Mouse (Mus musculus) stomach, postnatal 0 days (tissue): ENCODE measurements around the gene Ifi207. TPM values are rescaled to one million over a fixed set of nuclear protein-coding genes. Genes with fewer than 3 reads are reported as not detected.
"Not testable (repeated sequence)": the region's sequence is repeated elsewhere in the genome, so short reads cannot be mapped to it uniquely, and the experiment has no call there.

Source experiments
- ATAC-seq: fragments of 200-750 bp; cut with Nextera tagmentation; 2 replicates; pipeline ENCODE4 v1.8.0; 2017; ENCODE audit not compliant: low FRiP score, low TSS enrichment
- DNase-seq: peaks from one replicate; pipeline ENCODE4 v3.0.0-alpha.2; 2016; ENCODE audit warnings: low spot score
- H3K27ac ChIP-seq: fragments of 300-500 bp; sonication (generic); replicated peaks from 2 replicates; pipeline ENCODE4 v1.5.1; 2014; ENCODE audit warnings: mild to moderate bottlenecking, control low read depth
- H3K27me3 ChIP-seq: fragments of 300-500 bp; sonication (generic); 2 replicates; pipeline ENCODE4 v1.6.1; 2014; ENCODE audit warnings: low read length; ENCODE audit not compliant: control insufficient read depth, insufficient read depth
- H3K36me3 ChIP-seq: fragments of 300-500 bp; sonication (generic); 2 replicates; pipeline ENCODE4 v1.6.1; 2014; ENCODE audit warnings: low read length, mixed read lengths; ENCODE audit not compliant: control insufficient read depth, insufficient read depth
- H3K4me1 ChIP-seq: fragments of 300-500 bp; sonication (generic); replicated peaks from 2 replicates; pipeline ENCODE4 v1.6.1; 2014; ENCODE audit warnings: antibody characterized with exemption; ENCODE audit not compliant: control insufficient read depth, insufficient read depth
- H3K4me2 ChIP-seq: fragments of 300-500 bp; sonication (generic); replicated peaks from 2 replicates; pipeline ENCODE4 v1.6.1; 2014; ENCODE audit warnings: low read depth, mild to moderate bottlenecking, control low read depth, moderate library complexity
- H3K4me3 ChIP-seq: fragments of 300-500 bp; sonication (generic); 2 replicates; pipeline ENCODE4 v1.5.1; 2014; ENCODE audit warnings: low read depth, low read length, control low read depth
- H3K9ac ChIP-seq: fragments of 300-500 bp; sonication (generic); 2 replicates; pipeline ENCODE4 v1.6.1; 2014; ENCODE audit warnings: mild to moderate bottlenecking, low read length, control low read depth, mixed read lengths
- H3K9me3 ChIP-seq: fragments of 300-500 bp; sonication (generic); 2 replicates; pipeline ENCODE4 v1.6.1; 2016; ENCODE audit warnings: low read length; ENCODE audit not compliant: control insufficient read depth
- CTCF ChIP-seq: IDR thresholded peaks from 2 replicates; pipeline ENCODE4 v1.5.1; 2016; ENCODE audit warnings: antibody characterized with exemption, low read depth, mild to moderate bottlenecking, moderate library complexity
- EP300 ChIP-seq: optimal IDR thresholded peaks from 2 replicates; pipeline ENCODE3; 2016; ENCODE audit warnings: antibody characterized with exemption
- WGBS: fragments of 180-500 bp; shearing (Covaris S2); extraction: QIAGEN DNeasy Blood & Tissue Kit; methylation state at CpG from one replicate; pipeline ENCODE4 v1.1.7; 2014; 5-methylcytosine and 5-hydroxymethylcytosine counted together
- polyA plus RNA-seq: library from polyadenylated mRNA; unstranded; fragments of >200 nt; fragmentation: Nextera tagmentation; extraction: Ambion mirVana; gene quantifications from 2 replicates; pipeline ENCODE4 v1.2.1, GENCODE M21; 2015

Ifi207 gene
- 0.59 and 0.85 TPM in 2 replicates for polyA plus RNA-seq

DNA sequence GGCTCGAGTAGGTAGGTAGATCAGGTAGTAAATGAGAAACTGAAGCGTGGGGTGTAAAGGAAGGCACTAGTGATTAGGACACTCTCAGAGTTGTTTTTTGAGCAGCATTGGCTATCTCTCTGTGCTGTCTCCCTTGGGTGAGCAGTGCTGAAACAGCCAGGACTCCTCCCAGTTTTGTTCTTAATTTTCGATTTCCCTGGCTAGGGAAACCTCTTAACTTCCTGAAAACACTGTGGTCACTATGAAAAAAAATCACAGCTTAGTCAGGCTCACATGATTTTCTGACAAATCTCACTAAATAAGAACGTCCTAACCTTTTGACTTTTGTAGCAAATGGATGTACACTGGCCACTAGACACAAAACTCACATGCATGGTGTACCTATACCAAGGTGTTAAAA lies at the start of gene Ifi207:
Gene Ifi207, minus strand, starts transcription at position 92 of the 400 bp plus-strand sequence.
- TF ChIP-seq EP300 (no peak), CTCF (no peak)
- no peak for ATAC-seq
- WGBS, result 70% methylated on average over 4 of the region's 4 CpGs
- Histone ChIP-seq H3K9ac (no peak within 1 kb of the TSS), H3K4me3 (no peak within 1 kb of the TSS), H3K9me3 (no peaks in the 10 kb centered on the region), H3K36me3 (no peaks in the 10 kb centered on the region), H3K27me3 (no peaks in the 10 kb centered on the region), H3K4me2 (no peak within 1 kb of the TSS), H3K27ac (no peak within 1 kb of the TSS), H3K4me1 (no peaks in the 10 kb centered on the region)
- DNase-seq, result no peak

DNA sequence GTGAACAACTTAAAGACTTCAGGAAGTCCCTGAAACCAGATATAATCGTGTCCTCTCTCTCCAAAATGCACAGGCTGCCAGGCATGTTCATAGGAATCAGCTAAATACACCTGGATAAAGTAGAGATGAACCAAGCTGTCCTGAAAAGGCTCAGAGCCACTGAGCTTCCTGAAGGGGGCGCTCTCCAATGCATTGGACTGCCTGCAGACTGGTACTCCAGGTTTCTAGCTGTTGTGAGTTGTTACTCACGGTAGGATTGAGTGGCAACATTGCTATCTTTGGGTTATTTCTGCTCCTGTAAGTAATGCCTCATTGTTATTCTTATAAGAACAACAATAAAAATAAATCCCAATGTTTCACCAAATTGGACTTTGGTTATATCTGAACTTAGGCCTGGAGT lies 31.9 kb upstream of the Ifi207 start:
- WGBS, result 59% methylated on average over 2 of the region's 3 CpGs
- not testable (repeated sequence) for ATAC-seq, H3K4me1 ChIP-seq, H3K27me3 ChIP-seq, H3K27ac ChIP-seq, H3K9ac ChIP-seq, DNase-seq, H3K9me3 ChIP-seq, H3K36me3 ChIP-seq, H3K4me2 ChIP-seq, H3K4me3 ChIP-seq

DNA sequence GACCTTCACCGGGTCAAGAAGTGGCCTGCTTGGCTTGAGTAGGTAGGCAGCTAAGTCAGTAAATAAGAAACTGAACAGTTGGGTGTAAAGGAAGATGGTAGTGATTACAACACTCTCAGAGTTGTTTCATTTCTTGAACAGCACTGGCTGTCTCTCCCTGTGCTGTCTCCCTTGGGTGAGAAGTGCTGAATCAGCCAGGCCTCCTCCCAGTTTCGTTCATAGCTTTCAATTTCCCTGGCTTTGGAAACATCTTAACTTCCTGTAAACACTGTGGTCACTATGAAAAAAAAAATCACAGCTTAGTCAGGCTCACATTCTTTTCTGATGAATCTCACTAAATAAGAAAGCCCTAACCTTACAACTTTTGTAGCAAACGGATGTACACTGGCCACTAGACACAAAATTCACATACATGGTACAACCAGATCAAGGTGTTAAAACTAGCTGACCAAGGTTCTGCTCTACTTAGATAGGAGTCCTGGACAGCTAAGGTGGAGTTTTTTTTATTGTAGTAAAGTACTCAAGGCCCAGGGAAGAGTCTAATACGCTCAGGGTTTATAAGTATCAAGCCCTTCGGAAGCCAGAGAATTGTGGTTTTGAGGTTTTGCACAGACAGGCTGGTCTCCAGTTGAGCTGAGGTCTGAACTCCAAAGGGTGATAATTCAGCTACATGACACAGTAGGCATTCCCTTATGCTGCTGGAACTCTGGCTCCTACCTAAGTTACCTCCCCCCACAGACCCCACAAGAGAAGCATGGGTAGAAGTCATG lies 25.5 kb upstream of the Ifi207 start, which contains the start of gene Ifi204:
Gene Ifi204, minus strand, starts transcription at position 96 of the 770 bp plus-strand sequence.
- not testable (repeated sequence) for H3K9me3 ChIP-seq, H3K9ac ChIP-seq, H3K4me3 ChIP-seq, H3K27ac ChIP-seq, H3K36me3 ChIP-seq, H3K4me2 ChIP-seq, DNase-seq, H3K4me1 ChIP-seq, H3K27me3 ChIP-seq, ATAC-seq
- 61% methylated on average over 5 of the region's 5 CpGs for WGBS

DNA sequence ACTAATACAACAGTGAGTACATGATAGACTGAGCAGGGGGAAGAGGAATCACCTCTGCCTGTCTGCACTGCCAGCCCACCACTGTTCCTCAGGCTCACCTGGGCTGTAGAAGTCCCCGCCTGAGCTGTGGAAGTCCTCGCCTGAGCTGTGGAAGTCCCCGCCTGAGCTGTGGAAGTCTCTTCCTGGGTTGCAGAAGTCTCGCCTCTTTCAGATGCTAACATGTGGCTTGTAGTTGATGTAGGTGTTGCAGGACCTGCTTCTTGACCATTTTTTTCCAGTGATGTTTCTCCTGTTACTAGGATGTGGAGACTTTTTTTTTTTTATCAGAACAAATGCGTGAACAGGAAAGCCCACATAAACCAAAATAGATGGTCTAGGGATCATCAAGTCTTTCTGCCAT lies 18.5 kb upstream of the Ifi207 start:
- not testable (repeated sequence) for H3K9ac ChIP-seq, H3K4me3 ChIP-seq, H3K4me2 ChIP-seq, ATAC-seq, H3K36me3 ChIP-seq, H3K9me3 ChIP-seq, H3K27ac ChIP-seq, H3K4me1 ChIP-seq, DNase-seq, H3K27me3 ChIP-seq
- WGBS, result 84% methylated on average over 5 of the region's 5 CpGs

DNA sequence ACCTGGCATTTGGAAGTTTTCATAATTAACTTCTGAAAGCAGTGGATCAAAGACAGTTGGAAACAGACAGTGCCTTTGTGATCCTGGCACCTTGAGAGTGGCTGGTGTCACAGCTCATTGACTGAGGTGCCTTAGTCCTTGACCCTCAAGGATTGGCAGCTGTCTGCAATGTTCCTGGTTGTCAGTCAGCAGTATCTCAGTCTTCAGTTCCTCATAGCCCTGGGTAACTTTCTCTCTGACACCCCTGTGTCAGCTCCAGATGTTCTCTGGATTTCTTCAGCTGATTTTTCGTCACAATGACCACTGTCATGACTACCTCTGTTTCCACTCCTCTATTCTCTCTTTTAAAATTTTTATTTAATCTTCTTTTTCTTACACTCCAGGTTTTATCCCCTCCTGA lies 715 bp upstream of the Ifi207 start:
- TF ChIP-seq CTCF, result no peak
- no peak for TF ChIP-seq EP300
- no peaks in the 10 kb centered on the region for H3K9me3 ChIP-seq
- H3K4me3 ChIP-seq, result no peak overlapping the region
- H3K27me3 ChIP-seq, result no peaks in the 10 kb centered on the region
- no peaks in the 10 kb centered on the region for H3K4me1 ChIP-seq
- H3K4me2 ChIP-seq, result no peak overlapping the region
- no peak overlapping the region for H3K27ac ChIP-seq
- no peak overlapping the region for H3K9ac ChIP-seq
- DNase-seq (no peak), ATAC-seq (no peak)
- no peaks in the 10 kb centered on the region for H3K36me3 ChIP-seq
- WGBS, result 68% methylated on average over 1 of the region's 1 CpGs

DNA sequence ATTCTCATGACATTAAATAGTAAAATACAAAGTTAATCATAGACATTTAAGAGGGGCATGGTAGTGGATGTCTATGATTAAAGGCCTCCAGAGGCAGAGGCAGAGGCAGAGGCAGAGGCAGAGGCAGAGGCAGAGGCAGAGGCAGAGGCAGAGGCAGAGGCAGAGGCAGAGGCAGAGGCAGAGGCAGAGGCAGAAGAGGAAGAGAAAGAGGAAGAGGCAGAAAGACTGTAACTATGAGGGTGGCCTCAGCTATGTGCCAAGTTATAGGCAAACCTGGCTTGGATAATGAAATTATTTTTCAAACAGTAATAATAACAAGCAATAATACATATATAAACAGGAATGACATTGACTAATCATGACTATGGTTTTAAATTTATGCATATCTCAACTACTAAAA lies 1.0 kb downstream of the Ifi207 start:
- ATAC-seq (no peak), DNase-seq (no peak)
- Histone ChIP-seq H3K27me3 (no peaks in the 10 kb centered on the region), H3K4me1 (no peaks in the 10 kb centered on the region), H3K36me3 (no peaks in the 10 kb centered on the region), H3K4me2 (no peak overlapping the region), H3K27ac (no peak overlapping the region), H3K4me3 (no peak overlapping the region), H3K9me3 (no peaks in the 10 kb centered on the region), H3K9ac (no peak overlapping the region)
- TF ChIP-seq CTCF, result no peak
- no peak for TF ChIP-seq EP300
